ENCODE assay signal across 20 mouse cellular contexts in genomic region chr14:34331886-34332285, GRCm38 (mm10). TPM values are rescaled to one million over a fixed set of nuclear protein-coding genes. Genes with fewer than 3 reads are reported as not detected.
DNase-seq lines count a peak whose midpoint lies in the region; ATAC-seq and TF ChIP-seq lines count a peak whose summit lies in the region.
"Had no signal": no experiment of that assay in that cellular context is flagged by ENCODE, and none has a peak within 500 bp of the region (broad histone marks: within the 10 kb centered on the region; RNA-seq: fewer than 3 reads in every experiment).

No protein-coding gene starts in this region.

- 35% methylated on average over 3 of the region's 3 CpGs for WGBS in forebrain, embryonic 15.5 days
- WGBS in forebrain, embryonic 10.5 days: 94% methylated on average over 3 of the region's 3 CpGs
- WGBS in hindbrain, postnatal 0 days: 66% methylated on average over 3 of the region's 3 CpGs

- H3K4me2 ChIP-seq in forebrain, embryonic 15.5 days (replicated peaks): no peak overlapping the region
- no peak overlapping the region for H3K4me2 ChIP-seq in hindbrain, postnatal 0 days (ENCODE audit: low read depth, low read length)
- H3K4me2 ChIP-seq: liver, embryonic 11.5 days had no signal

- H3K27ac ChIP-seq in forebrain, embryonic 15.5 days (replicated peaks): peak overlapping the region; percentile 79
- no peak overlapping the region for H3K27ac ChIP-seq in forebrain, embryonic 10.5 days
- H3K27ac ChIP-seq in hindbrain, postnatal 0 days: peak overlapping the region; percentile 74

- H3K27me3 ChIP-seq in forebrain, embryonic 15.5 days: no peaks in the 10 kb centered on the region
- no peaks in the 10 kb centered on the region for H3K27me3 ChIP-seq in forebrain, embryonic 10.5 days (ENCODE audit: poor library complexity, severe bottlenecking)
- H3K27me3 ChIP-seq in hindbrain, postnatal 0 days (ENCODE audit: insufficient read depth, low read length): no peaks in the 10 kb centered on the region
- H3K27me3 ChIP-seq: megakaryocyte, embryonic 14.5 days had no signal

- ATAC-seq in forebrain, embryonic 15.5 days (replicated peaks): peak; percentile 78
- peak; percentile 16; the same call in 1 of the 2 replicates for ATAC-seq in hindbrain, postnatal 0 days
- ATAC-seq: inflammation-experienced regulatory T-cells, adult 6 months had no signal

- no peaks in the 10 kb centered on the region for H3K9me3 ChIP-seq in forebrain, embryonic 15.5 days
- H3K9me3 ChIP-seq in forebrain, embryonic 10.5 days: no peaks in the 10 kb centered on the region
- no peaks in the 10 kb centered on the region for H3K9me3 ChIP-seq in hindbrain, postnatal 0 days (ENCODE audit: low read length)
- H3K9me3 ChIP-seq: megakaryocyte, embryonic 14.5 days had no signal

- no peak overlapping the region for H3K4me3 ChIP-seq in forebrain, embryonic 15.5 days
- H3K4me3 ChIP-seq in forebrain, embryonic 10.5 days: no peak overlapping the region
- no peak overlapping the region for H3K4me3 ChIP-seq in hindbrain, postnatal 0 days (ENCODE audit: low read length)
- H3K4me3 ChIP-seq: megakaryocyte, embryonic 14.5 days had no signal

- H3K4me1 ChIP-seq in forebrain, embryonic 15.5 days: peaks cover 10% of the 10 kb centered on the region
- no peaks in the 10 kb centered on the region for H3K4me1 ChIP-seq in forebrain, embryonic 10.5 days
- no peaks in the 10 kb centered on the region for H3K4me1 ChIP-seq in hindbrain, postnatal 0 days (ENCODE audit: insufficient read depth, low read length)

- no peak for DNase-seq in forebrain, embryonic 10.5 days (ENCODE audit: extremely low spot score, low spot score)
- peak; percentile 50 for DNase-seq in layer of hippocampus, adult 11-12 months (ENCODE audit: low spot score)
- no peak for DNase-seq in layer of hippocampus, adult 9-10 months (ENCODE audit: low spot score)
- DNase-seq in Muller cell, postnatal 12 days (ENCODE audit: inconsistent ontology term): peak; percentile 66
- DNase-seq in hindbrain, postnatal 0 days (ENCODE audit: low spot score): peak; percentile 60
- DNase-seq in urinary bladder, adult 2 months (ENCODE audit: low spot score): no peak
- no peak for DNase-seq in urinary bladder, adult 18-20 months (ENCODE audit: low spot score in 2 of 2)
- DNase-seq: embryo, embryonic 11 days; retina, postnatal 1 day had no signal

- peaks cover 59% of the 10 kb centered on the region for H3K36me3 ChIP-seq in forebrain, embryonic 15.5 days
- H3K36me3 ChIP-seq in forebrain, embryonic 10.5 days (replicated peaks): peaks cover 92% of the 10 kb centered on the region
- peaks cover 52% of the 10 kb centered on the region for H3K36me3 ChIP-seq in hindbrain, postnatal 0 days (ENCODE audit: insufficient read depth, low read length)

- TF ChIP-seq CTCF in hindbrain, postnatal 0 days (IDR thresholded peaks at IDR 0.05; ENCODE audit: low read depth): no peak

- H3K9ac ChIP-seq in forebrain, embryonic 15.5 days (replicated peaks): no peak overlapping the region
- no peak overlapping the region for H3K9ac ChIP-seq in hindbrain, postnatal 0 days (replicated peaks; ENCODE audit: low read length)

RNA-seq across cellular contexts. Expression of gene Glud1, which starts 21.4 kb away (rescaled TPM):
- polyA plus RNA-seq in forebrain, embryonic 15.5 days (2015; fragmentation: Nextera tagmentation; extraction: Ambion mirVana): 93.2 and 100 TPM in 2 replicates
- 63.9 and 65.8 TPM in 2 replicates for polyA plus RNA-seq in forebrain, embryonic 10.5 days (2016; fragmentation: Nextera tagmentation; extraction: Ambion mirVana)
- 243 and 272 TPM in 2 replicates for total RNA-seq in hindbrain, postnatal 0 days (2014; rRNA removed)
- 143 and 153 TPM in 2 replicates for polyA plus RNA-seq in hindbrain, postnatal 0 days (2015; fragmentation: Nextera tagmentation; extraction: Ambion mirVana)
- polyA plus RNA-seq in urinary bladder, adult 2 months (2012; rRNA removed): 115 and 123 TPM in 2 replicates

RNA-seq across cellular contexts. Expression of gene Shld2, which starts 21.6 kb away (rescaled TPM):
- 7.6 and 8.0 TPM in 2 replicates for polyA plus RNA-seq in forebrain, embryonic 15.5 days (2015; fragmentation: Nextera tagmentation; extraction: Ambion mirVana)
- 8.4 and 9.8 TPM in 2 replicates for polyA plus RNA-seq in forebrain, embryonic 10.5 days (2016; fragmentation: Nextera tagmentation; extraction: Ambion mirVana)
- 4.0 and 5.8 TPM in 2 replicates for total RNA-seq in hindbrain, postnatal 0 days (2014; rRNA removed)
- polyA plus RNA-seq in hindbrain, postnatal 0 days (2015; fragmentation: Nextera tagmentation; extraction: Ambion mirVana): 9.2 and 11.4 TPM in 2 replicates
- polyA plus RNA-seq in urinary bladder, adult 2 months (2012; rRNA removed): 3.9 and 5.0 TPM in 2 replicates

RNA-seq across cellular contexts. Expression of gene Fam25c, which starts 23.3 kb away (rescaled TPM):
- not detected in 2 replicates for polyA plus RNA-seq in forebrain, embryonic 15.5 days (2015; fragmentation: Nextera tagmentation; extraction: Ambion mirVana)
- polyA plus RNA-seq in forebrain, embryonic 10.5 days (2016; fragmentation: Nextera tagmentation; extraction: Ambion mirVana): not detected in 2 replicates
- total RNA-seq in hindbrain, postnatal 0 days (2014; rRNA removed): not detected in 2 replicates
- not detected in 2 replicates for polyA plus RNA-seq in hindbrain, postnatal 0 days (2015; fragmentation: Nextera tagmentation; extraction: Ambion mirVana)
- 714 and 1,004 TPM in 2 replicates for polyA plus RNA-seq in urinary bladder, adult 2 months (2012; rRNA removed)
- total RNA-seq: adrenal gland, postnatal 4 days; gastrocnemius, postnatal 4 days; layer of hippocampus, postnatal 36 days had no signal
- polyA plus RNA-seq: cerebellum, adult 2 months; heart, embryonic 14.5 days; inflammation-experienced regulatory T-cells, adult 6 months; lung, embryonic 16.5 days; neural tube, embryonic 11.5 days had no signal

RNA-seq across cellular contexts. Expression of gene Sncg, which starts 42.7 kb away (rescaled TPM):
- 1.9 and 2.9 TPM in 2 replicates for polyA plus RNA-seq in forebrain, embryonic 15.5 days (2015; fragmentation: Nextera tagmentation; extraction: Ambion mirVana)
- polyA plus RNA-seq in forebrain, embryonic 10.5 days (2016; fragmentation: Nextera tagmentation; extraction: Ambion mirVana): 1.3 and 2.2 TPM in 2 replicates
- total RNA-seq in hindbrain, postnatal 0 days (2014; rRNA removed): 49.5 and 65.3 TPM in 2 replicates
- polyA plus RNA-seq in hindbrain, postnatal 0 days (2015; fragmentation: Nextera tagmentation; extraction: Ambion mirVana): 164 and 165 TPM in 2 replicates
- polyA plus RNA-seq in urinary bladder, adult 2 months (2012; rRNA removed): 35.6 and 50.1 TPM in 2 replicates
- polyA plus RNA-seq: inflammation-experienced regulatory T-cells, adult 6 months had no signal

RNA-seq across cellular contexts. Expression of gene Mmrn2, which starts 43.4 kb away (rescaled TPM):
- polyA plus RNA-seq in forebrain, embryonic 15.5 days (2015; fragmentation: Nextera tagmentation; extraction: Ambion mirVana): 4.2 and 4.3 TPM in 2 replicates
- polyA plus RNA-seq in forebrain, embryonic 10.5 days (2016; fragmentation: Nextera tagmentation; extraction: Ambion mirVana): 6.2 and 6.7 TPM in 2 replicates
- total RNA-seq in hindbrain, postnatal 0 days (2014; rRNA removed): 6.8 and 8.1 TPM in 2 replicates
- 2.5 and 2.6 TPM in 2 replicates for polyA plus RNA-seq in hindbrain, postnatal 0 days (2015; fragmentation: Nextera tagmentation; extraction: Ambion mirVana)
- 8.0 and 14.0 TPM in 2 replicates for polyA plus RNA-seq in urinary bladder, adult 2 months (2012; rRNA removed)

Comparison
In these comparisons a context has a peak if more than half of its experiments do, and no peak if none do; other contexts are left out.
1. DNase-seq: peak in layer of hippocampus, adult 11-12 months (single experiment), Muller cell, postnatal 12 days (single experiment) and hindbrain, postnatal 0 days (single experiment); none in forebrain, embryonic 10.5 days (single experiment), layer of hippocampus, adult 9-10 months (single experiment), urinary bladder, adult 2 months (single experiment) and urinary bladder, adult 18-20 months (0 of 2).
2. RNA of gene Fam25c, which starts 23.3 kb away (polyA plus RNA-seq): 714 to 1,004 TPM in urinary bladder, adult 2 months; not detected in hindbrain, postnatal 0 days, not detected in forebrain, embryonic 10.5 days and not detected in forebrain, embryonic 15.5 days; every median in the first group is over 100 times any median in the second.